Mouse (Mus musculus): Measurements from ENCODE around the gene Mslnl. TPM values are rescaled to one million over a fixed set of nuclear protein-coding genes. Genes with fewer than 3 reads are reported as not detected.

Mslnl gene
- total and polyA plus RNA-seq, 2 experiments from 2014 or later, result not detected

DNA sequence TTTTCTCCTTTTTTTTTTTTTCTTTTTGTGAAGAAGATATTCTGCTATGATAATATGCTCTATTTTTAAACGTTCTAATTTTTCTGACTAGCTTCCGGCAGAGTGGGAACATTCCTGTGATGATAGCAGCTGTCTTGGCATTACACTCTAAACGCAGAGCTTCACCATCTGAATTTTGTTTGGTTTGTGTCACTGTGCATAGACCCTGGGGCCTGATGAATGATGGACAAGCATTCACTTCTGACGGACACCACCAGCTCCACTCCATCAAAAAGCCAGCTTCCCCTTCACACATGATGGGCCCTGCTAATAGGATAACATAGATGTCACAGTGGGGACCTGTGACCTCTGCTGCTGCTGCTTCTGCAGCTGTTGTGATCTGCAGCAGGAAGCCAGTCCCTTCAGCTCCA, 25.7 kb downstream of the Mslnl start:
- Histone ChIP-seq H3K36me3 (replicated peaks; ENCODE audit: control insufficient read depth, insufficient read depth, low read length) (no peaks in the 10 kb centered on the region), H3K9me3 (replicated peaks; ENCODE audit: control insufficient read depth, low read length) (no peaks in the 10 kb centered on the region), H3K4me2 (ENCODE audit: low read depth, low read length) (no peak overlapping the region), H3K4me1 (ENCODE audit: control insufficient read depth, insufficient read depth) (no peaks in the 10 kb centered on the region), H3K27me3 (ENCODE audit: control insufficient read depth, insufficient read depth, low read length) (no peaks in the 10 kb centered on the region), H3K9ac (replicated peaks; ENCODE audit: low read depth, low read length) (no peak overlapping the region), H3K27ac (ENCODE audit: low read depth) (no peak overlapping the region; the same call in 1 of the 2 replicates), H3K4me3 (ENCODE audit: low read depth, low read length) (no peak overlapping the region)
- peak; percentile 24; the same call in 1 of the 2 replicates for ATAC-seq (ENCODE audit: insufficient read depth, low read depth)
- 20% methylated on average over 4 of the region's 4 CpGs for WGBS
- TF ChIP-seq CTCF (IDR thresholded peaks at IDR 0.05; ENCODE audit: low read depth) (no peak), EP300 (IDR thresholded peaks at IDR 0.05; ENCODE audit: low read depth) (no peak)
- DNase-seq (ENCODE audit: low spot score), result no peak

- Histone ChIP-seq H3K9ac (replicated peaks; ENCODE audit: low read depth, low read length) (no peak overlapping the region), H3K4me2 (ENCODE audit: low read depth, low read length) (no peak overlapping the region), H3K27me3 (ENCODE audit: control insufficient read depth, insufficient read depth, low read length) (no peaks in the 10 kb centered on the region), H3K36me3 (replicated peaks; ENCODE audit: control insufficient read depth, insufficient read depth, low read length) (no peaks in the 10 kb centered on the region), H3K4me3 (ENCODE audit: low read depth, low read length) (no peak overlapping the region), H3K4me1 (ENCODE audit: control insufficient read depth, insufficient read depth) (no peaks in the 10 kb centered on the region), H3K27ac (ENCODE audit: low read depth) (no peak overlapping the region; the same call in 1 of the 2 replicates), H3K9me3 (replicated peaks; ENCODE audit: control insufficient read depth, low read length) (no peaks in the 10 kb centered on the region)
- TF ChIP-seq EP300 (IDR thresholded peaks at IDR 0.05; ENCODE audit: low read depth) (no peak), CTCF (IDR thresholded peaks at IDR 0.05; ENCODE audit: low read depth) (no peak)
- WGBS, result 31% methylated on average over 3 of the region's 3 CpGs
- DNase-seq (ENCODE audit: low spot score), result no peak
- no peak for ATAC-seq (ENCODE audit: insufficient read depth, low read depth)
Measured at GRCm38 (mm10) chr17:25762591-25762990, 26.7 kb downstream of the Mslnl start.

GRCm38 (mm10) chr17:25765886-25766285, 30.0 kb downstream of the Mslnl start:
- no peak for TF ChIP-seq CTCF (IDR thresholded peaks at IDR 0.05; ENCODE audit: low read depth)
- no peak for TF ChIP-seq EP300 (IDR thresholded peaks at IDR 0.05; ENCODE audit: low read depth)
- Histone ChIP-seq H3K27ac (ENCODE audit: low read depth) (no peak overlapping the region), H3K36me3 (replicated peaks; ENCODE audit: control insufficient read depth, insufficient read depth, low read length) (no peaks in the 10 kb centered on the region), H3K27me3 (ENCODE audit: control insufficient read depth, insufficient read depth, low read length) (no peaks in the 10 kb centered on the region), H3K4me2 (ENCODE audit: low read depth, low read length) (no peak overlapping the region), H3K9me3 (replicated peaks; ENCODE audit: control insufficient read depth, low read length) (no peaks in the 10 kb centered on the region), H3K4me1 (ENCODE audit: control insufficient read depth, insufficient read depth) (no peaks in the 10 kb centered on the region), H3K9ac (replicated peaks; ENCODE audit: low read depth, low read length) (no peak overlapping the region), H3K4me3 (ENCODE audit: low read depth, low read length) (no peak overlapping the region)
- WGBS, result 60% methylated on average over 5 of the region's 5 CpGs
- DNase-seq (ENCODE audit: low spot score) (no peak), ATAC-seq (ENCODE audit: insufficient read depth, low read depth) (no peak)

DNA sequence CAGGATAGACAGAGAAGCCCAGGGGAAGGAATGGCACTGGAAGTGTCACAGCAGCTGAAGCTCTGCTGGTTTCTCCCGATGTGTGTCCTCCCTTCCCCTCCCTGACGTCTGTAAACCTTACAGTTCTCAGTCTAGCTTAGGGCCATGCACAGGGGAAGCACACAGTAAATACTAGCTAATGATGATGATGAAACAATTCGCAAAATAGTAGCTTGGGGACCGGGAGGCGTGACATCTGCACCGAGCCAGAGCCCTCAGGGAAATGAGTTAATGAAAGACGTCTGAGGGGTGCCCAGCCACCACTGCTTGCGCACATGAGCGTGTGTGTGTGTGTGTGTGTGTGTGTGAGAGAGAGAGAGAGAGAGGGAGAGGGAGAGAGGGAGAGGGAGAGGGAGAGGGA, 33.5 kb downstream of the Mslnl start:
- H3K4me1 ChIP-seq (ENCODE audit: control insufficient read depth, insufficient read depth), result peaks cover 3% of the 10 kb centered on the region
- no peak overlapping the region for H3K4me3 ChIP-seq (ENCODE audit: low read depth, low read length)
- H3K27ac ChIP-seq (ENCODE audit: low read depth), result no peak overlapping the region
- no peaks in the 10 kb centered on the region for H3K27me3 ChIP-seq (ENCODE audit: control insufficient read depth, insufficient read depth, low read length)
- DNase-seq (ENCODE audit: low spot score), result no peak
- no peak overlapping the region for H3K4me2 ChIP-seq (ENCODE audit: low read depth, low read length)
- no peak for ATAC-seq (ENCODE audit: insufficient read depth, low read depth)
- no peak overlapping the region for H3K9ac ChIP-seq (replicated peaks; ENCODE audit: low read depth, low read length)
- 49% methylated on average over 9 of the region's 9 CpGs for WGBS
- H3K9me3 ChIP-seq (replicated peaks; ENCODE audit: control insufficient read depth, low read length), result no peaks in the 10 kb centered on the region
- H3K36me3 ChIP-seq (replicated peaks; ENCODE audit: control insufficient read depth, insufficient read depth, low read length), result no peaks in the 10 kb centered on the region
- no peak for TF ChIP-seq EP300 (IDR thresholded peaks at IDR 0.05; ENCODE audit: low read depth)
- no peak for TF ChIP-seq CTCF (IDR thresholded peaks at IDR 0.05; ENCODE audit: low read depth)

DNA sequence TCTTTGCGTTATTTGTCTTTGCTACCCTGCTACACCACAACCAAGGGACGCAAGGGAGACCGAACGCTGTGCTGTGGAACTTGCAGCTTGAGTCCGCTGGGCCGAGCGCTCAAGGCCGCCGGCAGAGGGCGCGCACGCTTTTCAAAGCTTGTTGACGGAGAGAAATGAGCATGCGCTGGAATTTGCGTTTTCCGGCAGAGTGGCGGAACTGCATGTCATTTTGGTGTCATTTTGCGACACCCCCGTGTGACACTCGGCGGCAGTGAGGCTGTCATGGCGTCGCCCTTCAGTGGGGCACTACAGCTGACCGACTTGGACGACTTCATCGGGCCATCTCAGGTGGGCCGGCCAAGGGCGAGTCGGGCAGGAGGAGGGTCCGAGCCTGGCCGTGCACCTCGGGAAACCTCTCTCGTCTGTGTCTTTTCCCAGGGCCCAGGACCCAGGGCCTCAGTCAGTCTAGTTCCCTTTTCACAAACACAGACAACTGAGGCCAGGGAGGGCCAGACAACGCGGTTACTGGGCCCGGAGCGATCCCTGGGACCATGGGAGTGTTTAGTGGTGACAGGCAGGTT, 37.8 kb downstream of the Mslnl start, which contains the start of gene Narfl:
Narfl (plus strand) TSS at position 228 of the 572 bp plus-strand sequence.
- peak within 1 kb of the TSS; percentile 63; the same call in 1 of the 2 replicates for H3K27ac ChIP-seq (ENCODE audit: low read depth)
- peak within 1 kb of the TSS; percentile 86 for H3K9ac ChIP-seq (replicated peaks; ENCODE audit: low read depth, low read length)
- H3K4me2 ChIP-seq (ENCODE audit: low read depth, low read length), result peak within 1 kb of the TSS; percentile 85
- no peaks in the 10 kb centered on the region for H3K9me3 ChIP-seq (replicated peaks; ENCODE audit: control insufficient read depth, low read length)
- H3K27me3 ChIP-seq (ENCODE audit: control insufficient read depth, insufficient read depth, low read length), result no peaks in the 10 kb centered on the region
- peak within 1 kb of the TSS; percentile 82 for H3K4me3 ChIP-seq (ENCODE audit: low read depth, low read length)
- peaks cover 6% of the 10 kb centered on the region for H3K4me1 ChIP-seq (ENCODE audit: control insufficient read depth, insufficient read depth)
- TF ChIP-seq CTCF (IDR thresholded peaks at IDR 0.05; ENCODE audit: low read depth), result peak; percentile 98
- TF ChIP-seq EP300 (IDR thresholded peaks at IDR 0.05; ENCODE audit: low read depth), result peak; percentile 54; the same call in 1 of the 2 replicates
- under 1% methylated on average over 37 of the region's 37 CpGs for WGBS
- peak; percentile 92 for ATAC-seq (ENCODE audit: insufficient read depth, low read depth)
- peaks cover 20% of the 10 kb centered on the region for H3K36me3 ChIP-seq (replicated peaks; ENCODE audit: control insufficient read depth, insufficient read depth, low read length)
- DNase-seq (ENCODE audit: low spot score), result peak; percentile 94

Data from heart, postnatal 0 days (tissue).